In genomic region chr4:31924301-31925185, GRCm38 (mm10) we compare ENCODE assay signal across 13 mouse cellular contexts. TPM values are rescaled to one million over a fixed set of nuclear protein-coding genes. Genes with fewer than 3 reads are reported as not detected.
A peak's percentile ranks its signal among the peaks of the same experiment; 100 is the strongest.
DNase-seq lines count a peak whose midpoint lies in the region; ATAC-seq and TF ChIP-seq lines count a peak whose summit lies in the region.
"Had no signal": no experiment of that assay in that cellular context is flagged by ENCODE, and none has a peak within 500 bp of the region (broad histone marks: within the 10 kb centered on the region; RNA-seq: fewer than 3 reads in every experiment).

No protein-coding gene starts in this region.

- H3K4me1 ChIP-seq in forebrain, embryonic 12.5 days: peaks cover 10% of the 10 kb centered on the region
- H3K4me1 ChIP-seq in limb, embryonic 15.5 days: peaks cover 9% of the 10 kb centered on the region
- no peaks in the 10 kb centered on the region for H3K4me1 ChIP-seq in liver, embryonic 12.5 days
- H3K4me1 ChIP-seq in lung, postnatal 0 days (ENCODE audit: insufficient read depth, low read depth, low read length): no peaks in the 10 kb centered on the region

- ATAC-seq in forebrain, embryonic 12.5 days (ENCODE audit: low FRiP score): 0 out of 2 replicates have a peak, but pooled peaks have one; percentile 33
- ATAC-seq in limb, embryonic 15.5 days (ENCODE audit: insufficient number of reproducible peaks, low FRiP score, low TSS enrichment, low read depth): no peak
- ATAC-seq in liver, embryonic 12.5 days: no peak
- ATAC-seq in lung, postnatal 0 days: no peak
- ATAC-seq: intestine, embryonic 15.5 days had no signal

- no peak overlapping the region for H3K27ac ChIP-seq in left cerebral cortex, adult 2 months
- H3K27ac ChIP-seq in forebrain, embryonic 12.5 days: no peak overlapping the region
- H3K27ac ChIP-seq in limb, embryonic 15.5 days: no peak overlapping the region
- H3K27ac ChIP-seq in liver, embryonic 12.5 days: no peak overlapping the region
- no peak overlapping the region for H3K27ac ChIP-seq in lung, postnatal 0 days (ENCODE audit: low read length)
- H3K27ac ChIP-seq: intestine, embryonic 15.5 days had no signal

- H3K4me2 ChIP-seq in forebrain, embryonic 12.5 days: no peak overlapping the region
- peak overlapping the region; percentile 21; the same call in 1 of the 2 replicates for H3K4me2 ChIP-seq in limb, embryonic 15.5 days
- no peak overlapping the region for H3K4me2 ChIP-seq in liver, embryonic 12.5 days
- H3K4me2 ChIP-seq in lung, postnatal 0 days (replicated peaks; ENCODE audit: low read depth, low read length): no peak overlapping the region
- H3K4me2 ChIP-seq: heart, embryonic 11.5 days; intestine, embryonic 15.5 days had no signal

- peak; percentile 16; the same call in 1 of the 2 replicates for TF ChIP-seq CTCF in left cerebral cortex, adult 2 months (IDR thresholded peaks at IDR 0.05)
- TF ChIP-seq CTCF in lung, postnatal 0 days (IDR thresholded peaks at IDR 0.05): no peak

- H3K9ac ChIP-seq in forebrain, embryonic 12.5 days: no peak overlapping the region
- no peak overlapping the region for H3K9ac ChIP-seq in limb, embryonic 15.5 days
- no peak overlapping the region for H3K9ac ChIP-seq in liver, embryonic 12.5 days
- no peak overlapping the region for H3K9ac ChIP-seq in lung, postnatal 0 days (replicated peaks; ENCODE audit: low read depth)
- H3K9ac ChIP-seq: intestine, embryonic 15.5 days had no signal

- no peaks in the 10 kb centered on the region for H3K36me3 ChIP-seq in forebrain, embryonic 12.5 days (replicated peaks)
- no peaks in the 10 kb centered on the region for H3K36me3 ChIP-seq in limb, embryonic 15.5 days
- no peaks in the 10 kb centered on the region for H3K36me3 ChIP-seq in liver, embryonic 12.5 days
- no peaks in the 10 kb centered on the region for H3K36me3 ChIP-seq in lung, postnatal 0 days (ENCODE audit: insufficient read depth, low read length)
- H3K36me3 ChIP-seq: G1E; intestine, embryonic 15.5 days had no signal

- no peak overlapping the region for H3K4me3 ChIP-seq in left cerebral cortex, adult 2 months
- H3K4me3 ChIP-seq in forebrain, embryonic 12.5 days (replicated peaks): no peak overlapping the region
- H3K4me3 ChIP-seq in limb, embryonic 15.5 days: no peak overlapping the region
- H3K4me3 ChIP-seq in liver, embryonic 12.5 days: no peak overlapping the region
- H3K4me3 ChIP-seq in lung, postnatal 0 days (ENCODE audit: low read depth, low read length): no peak overlapping the region
- H3K4me3 ChIP-seq: intestine, embryonic 15.5 days had no signal

- no peaks in the 10 kb centered on the region for H3K9me3 ChIP-seq in forebrain, embryonic 12.5 days
- H3K9me3 ChIP-seq in limb, embryonic 15.5 days: no peaks in the 10 kb centered on the region
- H3K9me3 ChIP-seq in liver, embryonic 12.5 days (replicated peaks): no peaks in the 10 kb centered on the region
- no peaks in the 10 kb centered on the region for H3K9me3 ChIP-seq in lung, postnatal 0 days (ENCODE audit: low read length)
- H3K9me3 ChIP-seq: G1E; intestine, embryonic 15.5 days had no signal

- peaks cover 6% of the 10 kb centered on the region; the same call in 1 of the 2 replicates for H3K27me3 ChIP-seq in forebrain, embryonic 12.5 days
- peaks cover 4% of the 10 kb centered on the region; the same call in 1 of the 2 replicates for H3K27me3 ChIP-seq in limb, embryonic 15.5 days
- no peaks in the 10 kb centered on the region for H3K27me3 ChIP-seq in liver, embryonic 12.5 days (replicated peaks)
- no peaks in the 10 kb centered on the region for H3K27me3 ChIP-seq in lung, postnatal 0 days (replicated peaks; ENCODE audit: insufficient read depth, low read length)
- H3K27me3 ChIP-seq: intestine, embryonic 15.5 days had no signal

- no peak for TF ChIP-seq EP300 in lung, postnatal 0 days (IDR thresholded peaks at IDR 0.05)

- intact Hi-C loops in left cerebral cortex, adult 2 months (cut with DNase I): no loop called here
- intact Hi-C loops in left cerebral cortex, postnatal 14 days (cut with DNase I): no loop called here

- WGBS in forebrain, embryonic 12.5 days: 35% methylated on average over 14 of the region's 14 CpGs
- WGBS in limb, embryonic 15.5 days: 19% methylated on average over 14 of the region's 14 CpGs
- 62% methylated on average over 14 of the region's 14 CpGs for WGBS in liver, embryonic 12.5 days (ENCODE audit: insufficient replicate concordance)
- WGBS in lung, postnatal 0 days: 49% methylated on average over 14 of the region's 14 CpGs

- DNase-seq in left cerebral cortex, adult 2 months (ENCODE audit: extremely low spot score in 1 of 2, low spot score in 2 of 2): no peak
- no peak for DNase-seq in left cerebral cortex, postnatal 14 days (ENCODE audit: low spot score in 2 of 2)
- DNase-seq in lung, postnatal 0 days (ENCODE audit: low spot score): no peak
- DNase-seq in cerebellum, postnatal 25 days: no peak
- DNase-seq: adrenal gland, postnatal 36 days; cerebellum, adult 8-10 months; lung, postnatal 10 days had no signal

RNA-seq across cellular contexts. Expression of gene Map3k7, which starts 39.4 kb away (rescaled TPM):
- total RNA-seq in left cerebral cortex, adult 2 months (2021): 10 to 100 TPM; 35.6 to 43.2 TPM
- 10 to 100 TPM; 44.4 to 52.2 TPM for total RNA-seq in left cerebral cortex, postnatal 14 days (2021)
- polyA plus RNA-seq in forebrain, embryonic 12.5 days (2016; fragmentation: Nextera tagmentation; extraction: Ambion mirVana): 45.1 and 47.5 TPM in 2 replicates
- 27.1 and 30.5 TPM in 2 replicates for polyA plus RNA-seq in limb, embryonic 15.5 days (2015; fragmentation: Nextera tagmentation; extraction: Ambion mirVana)
- polyA plus RNA-seq in liver, embryonic 12.5 days (2016; fragmentation: Nextera tagmentation; extraction: Ambion mirVana): 25.0 and 25.3 TPM in 2 replicates
- 14.5 and 16.4 TPM in 2 replicates for polyA plus RNA-seq in lung, postnatal 0 days (2015; fragmentation: Nextera tagmentation; extraction: Ambion mirVana)
